Mouse (Mus musculus): ENCODE measurements around the gene Spsb1.

The Spsb1 gene

DNA sequence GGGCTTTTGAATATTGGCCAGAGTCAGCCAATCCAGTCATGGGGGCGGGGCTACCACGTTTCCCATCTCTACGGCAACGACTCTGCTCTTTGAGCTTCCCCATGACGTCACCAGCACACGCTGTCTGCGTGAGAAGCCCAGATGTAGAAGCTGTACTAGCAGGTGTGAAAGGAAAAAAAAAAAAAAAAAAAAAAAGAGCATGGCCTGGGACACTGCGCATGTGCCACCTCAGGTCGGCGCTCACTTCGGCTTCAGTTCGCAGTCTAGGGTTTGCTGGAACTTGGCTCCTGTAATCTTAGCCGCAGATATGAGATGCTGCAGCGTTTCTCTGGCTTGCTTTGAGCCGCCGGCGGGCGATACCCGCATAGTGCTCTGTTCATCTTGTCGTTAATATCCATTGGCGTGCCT lies 100.5 kb downstream of the Spsb1 start:
- CTCF ChIA-PET = interaction anchor here (0.5 to 2.0 kb wide), 19 partner anchors 9 to 394 kb away, joined by 3 to 14 read pairs (median 4); no protein-coding TSS in a partner anchor

GRCm38 (mm10) chr4:149853698-149854284 lies 101.1 kb downstream of the Spsb1 start:
- POLR2A ChIA-PET = interaction anchor here in 3 of 4 experiments (0.6 to 3.0 kb wide), 25 partner anchors 9 to 693 kb away, joined by 3 to 15 read pairs (median 3); partner anchors contain the start of gene Spsb1 (in 1 of the 3)
- CTCF ChIA-PET = interaction anchor here (0.6 to 2.0 kb wide), 17 partner anchors 9 to 393 kb away, joined by 3 to 14 read pairs (median 5); no protein-coding TSS in a partner anchor

More for the DNA sequence above, 100.5 kb downstream of the Spsb1 start:
- POLR2A ChIA-PET = interaction anchor here in 3 of 4 experiments (0.6 to 3.0 kb wide), 29 partner anchors 9 to 694 kb away, joined by 3 to 15 read pairs (median 4); partner anchors contain the start of gene Spsb1 (in 1 of the 3)

- CTCF ChIA-PET = interaction anchor here in 3 of 4 experiments (0.8 to 1.8 kb wide), 3 partner anchors 10 to 311 kb away, joined by 4 to 7 read pairs (median 4); no protein-coding TSS in a partner anchor
Measured at GRCm38 (mm10) chr4:149851554-149851953, 103.3 kb downstream of the Spsb1 start.

GRCm38 (mm10) chr4:149850674-149851073 lies 104.2 kb downstream of the Spsb1 start:
- ChIA-PET CTCF (interaction anchor here in 3 of 4 experiments (0.8 to 1.8 kb wide), 4 partner anchors 9 to 312 kb away, joined by 3 to 7 read pairs (median 4); no protein-coding TSS in a partner anchor), POLR2A (interaction anchor here in 1 of 4 experiments (0.8 to 1.8 kb wide), 2 partner anchors 9 to 39 kb away, joined by 3 to 4 read pairs; no protein-coding TSS in a partner anchor)

More at GRCm38 (mm10) chr4:149851554-149851953, 103.3 kb downstream of the Spsb1 start:
- POLR2A ChIA-PET = no interaction called here

- POLR2A ChIA-PET = interaction anchor here in 2 of 4 experiments (0.6 to 1.8 kb wide), 3 partner anchors 9 to 74 kb away, joined by 3 to 5 read pairs (median 4); no protein-coding TSS in a partner anchor
- CTCF ChIA-PET = interaction anchor here in 3 of 4 experiments (0.7 to 1.8 kb wide), 4 partner anchors 8 to 15 kb away, joined by 3 to 7 read pairs (median 4); no protein-coding TSS in a partner anchor
Measured at GRCm38 (mm10) chr4:149850045-149850444, 104.8 kb downstream of the Spsb1 start.

GRCm38 (mm10) chr4:149849035-149849434 lies 105.8 kb downstream of the Spsb1 start:
- POLR2A ChIA-PET = interaction anchor here in 1 of 4 experiments (1.0 kb wide), 1 partner anchor 21 kb away, joined by 3 read pairs; no protein-coding TSS in a partner anchor
- CTCF ChIA-PET = interaction anchor here in 1 of 4 experiments (0.5 kb wide), 1 partner anchor 281 kb away, joined by 3 read pairs; no protein-coding TSS in a partner anchor

DNA sequence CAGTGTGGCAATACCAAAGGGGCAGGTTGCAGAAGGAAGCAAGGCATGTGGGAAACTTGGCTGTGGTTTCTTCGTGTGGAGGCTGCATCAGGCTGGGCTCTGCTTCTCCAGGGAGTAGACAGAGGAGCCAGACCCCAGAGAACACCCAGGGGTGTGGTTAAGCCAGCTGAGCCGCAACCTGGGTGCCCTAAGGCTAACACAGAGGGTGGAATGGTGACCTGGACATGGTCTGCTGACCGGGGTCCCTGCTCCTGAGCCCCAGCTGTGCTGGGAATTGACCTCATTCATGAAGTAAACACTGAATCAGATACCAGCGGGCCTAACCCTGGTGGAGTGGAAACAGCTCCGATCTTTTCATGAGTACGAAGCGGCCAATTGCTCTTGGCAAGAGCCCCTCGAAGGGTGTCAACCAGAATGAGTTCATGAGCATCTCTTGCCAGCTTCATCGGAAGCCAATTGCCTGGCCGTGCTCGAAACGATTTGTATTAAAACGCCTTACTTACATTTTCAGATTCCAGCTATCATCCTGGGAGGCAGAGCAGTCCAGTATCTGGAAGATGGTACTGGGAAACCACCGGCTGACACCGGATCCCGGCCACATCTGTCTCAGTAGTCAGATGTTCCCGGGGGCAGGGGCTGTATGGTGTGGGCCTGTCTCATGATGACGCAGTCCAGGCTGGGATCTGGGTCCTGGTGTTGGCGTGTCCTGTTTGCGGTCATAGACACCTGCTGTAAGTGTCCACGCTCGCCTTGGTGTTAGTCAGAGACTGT lies 107.8 kb downstream of the Spsb1 start:
- ChIA-PET CTCF (interaction anchor here in 2 of 4 experiments (0.6 to 0.8 kb wide), 4 partner anchors 53 to 245 kb away, joined by 3 to 4 read pairs (median 3); no protein-coding TSS in a partner anchor), POLR2A (interaction anchor here in 3 of 4 experiments (0.6 to 2.1 kb wide), 6 partner anchors 8 to 109 kb away, joined by 3 to 6 read pairs (median 5); no protein-coding TSS in a partner anchor)
